Mouse (Mus musculus): ENCODE data around the gene Sat2. TPM values are rescaled to one million over a fixed set of nuclear protein-coding genes. Genes with fewer than 3 reads are reported as not detected.

The Sat2 gene
- polyA plus RNA-seq, 1 experiment from 2014 or later = 15.2 TPM

- Histone ChIP-seq H3K9me3 (ENCODE audit: low read length) (no peaks in the 10 kb centered on the region), H3K9ac (replicated peaks) (no peak overlapping the region), H3K4me1 (ENCODE audit: insufficient read depth) (peaks cover 8% of the 10 kb centered on the region), H3K4me2 (ENCODE audit: low read depth, low read length) (no peak overlapping the region), H3K27me3 (ENCODE audit: insufficient read depth, low read length) (no peaks in the 10 kb centered on the region), H3K27ac (ENCODE audit: low read depth) (no peak overlapping the region), H3K4me3 (ENCODE audit: low read depth, low read length) (no peak overlapping the region), H3K36me3 (replicated peaks; ENCODE audit: insufficient read depth, low read length) (peaks cover 50% of the 10 kb centered on the region)
- 79% methylated on average over 5 of the region's 5 CpGs for WGBS (ENCODE audit: insufficient replicate concordance)
- no peak for TF ChIP-seq EP300 (IDR thresholded peaks at IDR 0.05; ENCODE audit: low read depth)
- TF ChIP-seq CTCF (IDR thresholded peaks at IDR 0.05; ENCODE audit: low read depth) = no peak
- ATAC-seq (no peak), DNase-seq (no peak)
Observed at GRCm38 (mm10) chr11:69656065-69656455, 34.2 kb downstream of the Sat2 start.

GRCm38 (mm10) chr11:69656617-69657461 is 35.0 kb downstream of the Sat2 start:
- H3K36me3 ChIP-seq (replicated peaks; ENCODE audit: insufficient read depth, low read length) = peaks cover 43% of the 10 kb centered on the region
- no peak for ATAC-seq
- TF ChIP-seq CTCF (IDR thresholded peaks at IDR 0.05; ENCODE audit: low read depth) (peak; percentile 92), EP300 (IDR thresholded peaks at IDR 0.05; ENCODE audit: low read depth) (no peak)
- peak; percentile 61 for DNase-seq
- no peak overlapping the region for H3K4me2 ChIP-seq (ENCODE audit: low read depth, low read length)
- no peak overlapping the region for H3K4me3 ChIP-seq (ENCODE audit: low read depth, low read length)
- no peaks in the 10 kb centered on the region for H3K9me3 ChIP-seq (ENCODE audit: low read length)
- H3K27me3 ChIP-seq (ENCODE audit: insufficient read depth, low read length) = no peaks in the 10 kb centered on the region
- 68% methylated on average over 10 of the region's 10 CpGs for WGBS (ENCODE audit: insufficient replicate concordance)
- peaks cover 14% of the 10 kb centered on the region for H3K4me1 ChIP-seq (ENCODE audit: insufficient read depth)
- H3K27ac ChIP-seq (ENCODE audit: low read depth) = no peak overlapping the region
- H3K9ac ChIP-seq (replicated peaks) = no peak overlapping the region

- DNase-seq = no peak
- H3K4me1 ChIP-seq (ENCODE audit: insufficient read depth) = peaks cover 14% of the 10 kb centered on the region
Observed at GRCm38 (mm10) chr11:69657462-69657881, 35.6 kb downstream of the Sat2 start.

GRCm38 (mm10) chr11:69661221-69661881 is 39.5 kb downstream of the Sat2 start:
- Histone ChIP-seq H3K27me3 (ENCODE audit: insufficient read depth, low read length) (no peaks in the 10 kb centered on the region), H3K4me1 (ENCODE audit: insufficient read depth) (peaks cover 27% of the 10 kb centered on the region), H3K27ac (ENCODE audit: low read depth) (peak overlapping the region; percentile 97), H3K9me3 (ENCODE audit: low read length) (no peaks in the 10 kb centered on the region), H3K9ac (replicated peaks) (peak overlapping the region; percentile 57), H3K4me2 (ENCODE audit: low read depth, low read length) (peak overlapping the region; percentile 66), H3K4me3 (ENCODE audit: low read depth, low read length) (peak overlapping the region; percentile 53), H3K36me3 (replicated peaks; ENCODE audit: insufficient read depth, low read length) (peaks cover 39% of the 10 kb centered on the region)
- TF ChIP-seq EP300 (IDR thresholded peaks at IDR 0.05; ENCODE audit: low read depth) = no peak
- TF ChIP-seq CTCF (IDR thresholded peaks at IDR 0.05; ENCODE audit: low read depth) = no peak
- no peak for DNase-seq
- 49% methylated on average over 3 of the region's 3 CpGs for WGBS (ENCODE audit: insufficient replicate concordance)
- no peak for ATAC-seq

More at GRCm38 (mm10) chr11:69657462-69657881, 35.6 kb downstream of the Sat2 start:
- Histone ChIP-seq H3K9ac (replicated peaks) (no peak overlapping the region), H3K27me3 (ENCODE audit: insufficient read depth, low read length) (no peaks in the 10 kb centered on the region), H3K4me2 (ENCODE audit: low read depth, low read length) (no peak overlapping the region), H3K27ac (ENCODE audit: low read depth) (no peak overlapping the region), H3K9me3 (ENCODE audit: low read length) (no peaks in the 10 kb centered on the region), H3K4me3 (ENCODE audit: low read depth, low read length) (no peak overlapping the region), H3K36me3 (replicated peaks; ENCODE audit: insufficient read depth, low read length) (peaks cover 36% of the 10 kb centered on the region)
- WGBS (ENCODE audit: insufficient replicate concordance) = 87% methylated on average over 15 of the region's 15 CpGs
- ATAC-seq = no peak
- TF ChIP-seq CTCF (IDR thresholded peaks at IDR 0.05; ENCODE audit: low read depth) (no peak), EP300 (IDR thresholded peaks at IDR 0.05; ENCODE audit: low read depth) (no peak)

- peak; percentile 95 for ATAC-seq
- Histone ChIP-seq H3K4me1 (ENCODE audit: insufficient read depth) (peaks cover 25% of the 10 kb centered on the region), H3K9ac (replicated peaks) (peak within 1 kb of the TSS; percentile 57), H3K4me3 (ENCODE audit: low read depth, low read length) (peak within 1 kb of the TSS; percentile 53), H3K27ac (ENCODE audit: low read depth) (peak within 1 kb of the TSS; percentile 97), H3K9me3 (ENCODE audit: low read length) (no peaks in the 10 kb centered on the region), H3K36me3 (replicated peaks; ENCODE audit: insufficient read depth, low read length) (peaks cover 34% of the 10 kb centered on the region), H3K27me3 (ENCODE audit: insufficient read depth, low read length) (no peaks in the 10 kb centered on the region), H3K4me2 (ENCODE audit: low read depth, low read length) (peak within 1 kb of the TSS; percentile 66)
- TF ChIP-seq CTCF (IDR thresholded peaks at IDR 0.05; ENCODE audit: low read depth) (peak; percentile 61), EP300 (IDR thresholded peaks at IDR 0.05; ENCODE audit: low read depth) (peak; percentile 64; the same call in 1 of the 2 replicates)
- WGBS (ENCODE audit: insufficient replicate concordance) = 1% methylated on average over 48 of the region's 48 CpGs
- DNase-seq = peak; percentile 93
Observed at GRCm38 (mm10) chr11:69662213-69662966, 40.6 kb downstream of the Sat2 start, which contains the start of gene Mpdu1. TSS of gene Mpdu1 (minus strand) at chr11:69662642.

Measured in liver, postnatal 0 days (tissue).